Mouse (Mus musculus) ES-Bruce4 (cell line): ENCODE data around the gene Paqr8.

Experiments
- CTCF ChIP-seq: IDR thresholded peaks from one replicate; pipeline ENCODE4 v1.8.1; 2011; ENCODE audit warnings: low read depth, low read length
- EP300 ChIP-seq: IDR thresholded peaks from 2 replicates; pipeline ENCODE4 v1.6.1; 2011; ENCODE audit warnings: low read depth, low read length; ENCODE audit not compliant: insufficient read depth
- POLR2A ChIP-seq: IDR thresholded peaks from one replicate; pipeline ENCODE4 v1.8.1; 2011; ENCODE audit warnings: low read length; ENCODE audit not compliant: insufficient read depth

DNA sequence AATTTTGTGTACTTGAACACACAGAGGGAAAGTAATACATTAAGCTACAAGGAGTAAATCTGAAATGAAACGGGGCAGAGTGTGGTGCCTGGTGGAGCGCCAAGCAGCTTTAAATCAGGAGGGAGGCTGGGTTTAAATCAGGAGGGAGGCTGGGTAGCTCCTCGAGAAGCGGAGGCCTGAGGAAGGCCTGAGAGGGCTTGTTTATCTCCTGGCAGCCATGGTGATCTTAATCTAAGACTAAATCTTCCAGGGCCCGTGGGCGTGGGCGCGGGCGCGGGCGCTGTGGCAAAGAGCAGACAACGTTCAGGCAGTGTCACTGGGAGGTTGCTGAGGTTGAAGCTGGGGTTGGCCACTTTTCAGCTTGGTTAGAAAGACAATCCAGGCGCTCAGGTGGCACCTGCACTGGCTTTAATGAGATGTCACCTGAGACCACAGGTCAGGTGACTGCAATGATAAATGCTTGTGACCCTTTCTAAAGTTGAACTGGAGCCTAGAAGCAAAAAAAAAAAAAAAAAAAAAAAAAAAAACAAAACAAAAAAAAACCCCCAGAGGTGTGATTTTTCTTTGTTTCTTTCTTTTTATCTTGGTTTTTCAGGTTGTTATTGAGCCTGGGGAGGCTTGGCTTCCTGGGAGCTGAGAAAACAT, 22.2 kb downstream of the Paqr8 start:
- TF ChIP-seq POLR2A (no peak), CTCF (no peak), EP300 (no peak)
